Mouse (Mus musculus) brain, embryonic 14.5 days (tissue): ENCODE results near the gene Pcbp4. TPM values are rescaled to one million over a fixed set of nuclear protein-coding genes. Genes with fewer than 3 reads are reported as not detected.

Experiments
- DNase-seq: peaks from one replicate; pipeline ENCODE4 v3.0.0-alpha.2; 2011; ENCODE audit warnings: low read depth
- CTCF ChIP-seq: fragments of 200-500 bp; IDR thresholded peaks from 2 replicates; pipeline ENCODE4 v1.5.1; 2012; ENCODE audit warnings: inconsistent platforms, mild to moderate bottlenecking, moderate library complexity, borderline replicate concordance; ENCODE audit not compliant: insufficient read depth, insufficient read length; ENCODE audit errors: extremely low read depth
- POLR2A ChIP-seq: fragments of 200-500 bp; IDR thresholded peaks from 2 replicates; pipeline ENCODE4 v1.6.1; 2012; ENCODE audit warnings: mild to moderate bottlenecking, inconsistent platforms, borderline replicate concordance; ENCODE audit not compliant: poor library complexity, insufficient read depth, insufficient read length, severe bottlenecking; ENCODE audit errors: extremely low read depth
- polyA plus RNA-seq: library from polyadenylated mRNA; depleted of rRNA; stranded (reverse); fragments of >200 nt; gene quantifications from 2 replicates; pipeline ENCODE4 v1.2.3, GENCODE M21; 2012

Pcbp4 gene
- polyA plus RNA-seq, 1 experiment: 607 TPM

DNA sequence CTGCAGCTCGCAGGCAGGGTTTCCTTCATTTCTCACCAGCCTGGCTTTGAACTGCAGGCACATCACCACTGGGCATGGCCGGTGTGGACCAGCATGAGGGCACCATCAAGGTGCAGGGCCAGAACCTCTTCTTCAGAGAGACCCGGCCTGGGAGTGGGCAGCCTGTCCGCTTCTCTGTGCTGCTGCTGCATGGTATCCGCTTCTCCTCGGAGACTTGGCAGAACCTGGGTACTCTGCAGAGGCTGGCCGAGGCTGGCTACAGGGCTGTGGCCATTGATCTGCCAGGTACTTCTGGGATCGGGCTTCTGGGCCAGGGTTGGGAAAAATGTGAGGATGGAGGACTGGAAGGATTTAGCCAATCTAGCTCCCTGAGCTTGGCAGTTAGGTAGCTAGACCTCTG is 3.1 kb upstream of the Pcbp4 start:
- TF ChIP-seq CTCF (no peak), POLR2A (no peak)
- no peak for DNase-seq

DNA sequence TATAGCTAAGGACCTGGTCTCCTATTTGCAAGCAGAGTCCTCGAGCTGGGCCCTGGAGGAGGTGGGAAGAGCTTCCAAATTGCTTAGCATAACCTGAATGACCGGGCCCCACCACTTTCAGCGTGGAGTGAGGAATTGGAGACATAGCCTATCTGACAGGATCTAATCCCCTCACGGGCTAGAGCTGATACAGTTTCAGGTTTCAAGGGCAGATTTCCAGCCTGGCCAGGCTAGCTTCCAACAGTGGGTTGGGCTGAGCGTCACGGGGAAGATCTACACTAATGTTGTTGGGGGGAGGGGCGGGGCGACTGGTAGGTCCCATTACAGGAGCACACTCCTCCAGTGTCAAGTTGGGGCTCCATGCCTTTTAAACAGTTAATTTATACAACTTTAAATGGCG is 2.4 kb upstream of the Pcbp4 start:
- TF ChIP-seq POLR2A (no peak), CTCF (no peak)
- DNase-seq: peak; percentile 59

- TF ChIP-seq CTCF (no peak), POLR2A (no peak)
- no peak for DNase-seq
Observed at GRCm38 (mm10) chr9:106451298-106451697, 1.8 kb upstream of the Pcbp4 start.

- DNase-seq: no peak
- TF ChIP-seq CTCF (no peak), POLR2A (no peak)
Observed at GRCm38 (mm10) chr9:106451899-106452298, 1.2 kb upstream of the Pcbp4 start.

DNA sequence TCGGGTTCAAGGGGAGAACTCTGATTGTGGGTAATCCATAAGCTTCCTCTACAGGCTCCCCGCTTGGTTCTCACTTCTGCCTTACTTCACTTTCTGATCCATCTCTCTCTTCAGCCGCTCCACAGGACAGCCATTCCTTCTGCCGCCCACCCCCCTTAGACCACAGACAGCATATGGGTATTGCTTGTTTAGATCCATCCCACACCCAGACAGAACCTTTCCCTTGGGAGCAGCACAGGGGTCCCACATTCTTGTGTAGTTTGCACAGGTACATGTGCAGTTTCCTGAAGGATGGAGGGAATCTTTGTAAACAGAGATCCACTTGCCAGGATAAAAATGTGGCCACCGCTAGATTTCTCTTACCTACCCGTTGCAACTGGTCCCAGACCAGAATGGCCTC is 740 bp upstream of the Pcbp4 start:
- TF ChIP-seq POLR2A (no peak), CTCF (no peak)
- no peak for DNase-seq

GRCm38 (mm10) chr9:106452821-106453220 is 270 bp upstream of the Pcbp4 start:
- peak; percentile 68 for DNase-seq

GRCm38 (mm10) chr9:106454071-106454761 is 1.1 kb downstream of the Pcbp4 start:
- no peak for TF ChIP-seq POLR2A
- TF ChIP-seq CTCF: no peak
- peak; percentile 62 for DNase-seq

More at GRCm38 (mm10) chr9:106452821-106453220, 270 bp upstream of the Pcbp4 start:
- TF ChIP-seq CTCF: no peak

DNA sequence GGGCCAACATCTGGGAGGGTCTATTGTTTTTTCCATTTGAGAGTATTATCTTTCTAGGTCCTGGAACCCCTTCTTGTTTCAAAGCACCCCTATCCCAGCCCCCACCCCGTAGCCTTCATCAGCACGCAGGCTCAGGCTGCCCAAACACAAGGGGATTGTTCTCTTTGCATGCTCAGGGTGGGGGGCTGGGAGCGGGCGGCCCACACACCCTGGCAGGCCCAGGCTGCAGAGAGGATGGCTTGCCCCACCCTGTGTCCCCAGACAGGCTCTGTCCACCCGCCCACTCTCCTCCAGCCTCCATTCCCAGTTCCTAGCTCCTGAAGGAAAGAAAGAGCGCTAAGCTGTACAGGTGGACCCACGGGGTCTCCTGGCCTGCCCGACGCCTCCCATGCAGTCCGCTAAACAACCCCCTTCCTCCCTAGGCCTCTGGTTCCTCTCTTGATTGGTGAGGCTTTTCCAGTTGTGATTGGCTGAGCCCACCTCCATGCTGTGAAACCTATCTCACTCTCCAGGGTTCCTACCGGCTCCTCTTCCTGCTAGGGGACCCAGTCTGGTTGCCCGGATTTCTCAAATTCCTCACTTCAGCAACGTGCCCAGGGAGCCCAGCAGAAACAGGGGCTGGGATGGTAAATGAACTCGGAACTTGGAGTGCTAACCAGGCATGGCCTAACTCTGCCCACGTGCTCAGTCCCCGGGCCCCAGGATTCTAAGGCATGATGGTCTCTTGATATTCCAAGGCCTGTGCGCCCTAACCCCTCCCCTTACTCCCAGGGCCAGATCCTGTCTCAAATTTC is 2.0 kb downstream of the Pcbp4 start:
- peak; percentile 84 for DNase-seq
- TF ChIP-seq POLR2A: peak; percentile 25; the same call in 1 of the 2 replicates
- no peak for TF ChIP-seq CTCF

DNA sequence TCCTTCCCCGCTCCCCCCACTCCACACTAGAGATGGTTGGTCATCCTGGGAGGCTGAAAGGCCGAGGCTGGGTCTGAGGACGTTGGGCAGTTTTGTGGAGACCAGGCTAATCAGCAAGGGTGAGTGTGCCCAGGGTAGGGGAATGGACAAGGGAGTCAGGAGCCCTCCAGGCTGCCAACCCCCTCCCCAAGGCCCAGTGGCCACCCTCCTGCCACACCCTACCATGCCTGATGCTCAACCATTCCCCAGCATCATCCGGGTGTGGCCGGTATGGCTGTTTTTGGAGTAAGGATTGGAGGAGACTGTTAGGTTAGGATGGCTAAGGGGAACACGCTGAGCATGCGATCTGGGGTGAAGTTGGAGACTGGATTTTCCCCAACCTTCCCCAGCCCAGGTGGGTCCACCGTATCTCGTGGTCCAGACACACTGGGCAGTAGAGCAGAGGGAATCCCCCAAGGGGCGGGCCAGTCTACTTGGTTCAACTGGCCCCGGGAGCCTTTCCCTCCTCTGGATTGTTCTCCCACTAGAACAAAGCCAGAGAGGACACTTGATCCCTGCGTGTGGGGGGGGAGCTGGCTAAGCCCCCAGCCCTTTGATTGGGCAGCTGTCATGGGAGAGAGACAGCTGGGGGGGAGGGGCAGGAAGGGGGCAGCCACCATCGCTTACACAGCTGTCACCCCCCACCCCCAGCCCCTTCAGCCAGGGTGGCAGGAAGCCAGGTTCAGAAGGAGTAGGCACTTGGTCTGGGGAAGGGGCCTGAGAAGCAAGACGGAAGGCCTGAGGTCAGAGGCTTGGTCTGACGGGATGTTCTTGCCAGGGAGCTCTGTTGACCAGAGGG is 3.5 kb downstream of the Pcbp4 start:
- TF ChIP-seq CTCF (no peak), POLR2A (no peak)
- peak; percentile 86 for DNase-seq

DNA sequence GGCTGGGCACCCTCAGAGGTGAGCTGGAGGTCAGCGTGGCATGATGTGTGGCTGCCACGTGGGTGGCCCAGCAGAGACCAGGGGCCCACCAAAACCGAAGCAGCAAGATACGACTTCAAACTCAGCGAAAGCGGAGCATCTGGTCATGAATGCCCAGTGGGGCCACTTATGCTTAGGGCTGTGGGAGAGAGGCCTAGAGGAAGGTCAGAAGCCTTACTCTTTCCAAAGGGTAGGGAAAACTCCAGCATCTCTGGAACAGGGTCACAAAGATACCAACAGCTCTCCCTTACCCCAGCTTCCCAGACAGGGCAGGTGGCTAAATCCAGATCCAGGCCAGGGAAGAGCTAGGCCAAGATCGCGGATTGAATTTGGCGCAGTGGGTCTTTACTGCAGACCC is 4.1 kb downstream of the Pcbp4 start:
- DNase-seq: peak; percentile 48
- TF ChIP-seq POLR2A (no peak), CTCF (no peak)

DNA sequence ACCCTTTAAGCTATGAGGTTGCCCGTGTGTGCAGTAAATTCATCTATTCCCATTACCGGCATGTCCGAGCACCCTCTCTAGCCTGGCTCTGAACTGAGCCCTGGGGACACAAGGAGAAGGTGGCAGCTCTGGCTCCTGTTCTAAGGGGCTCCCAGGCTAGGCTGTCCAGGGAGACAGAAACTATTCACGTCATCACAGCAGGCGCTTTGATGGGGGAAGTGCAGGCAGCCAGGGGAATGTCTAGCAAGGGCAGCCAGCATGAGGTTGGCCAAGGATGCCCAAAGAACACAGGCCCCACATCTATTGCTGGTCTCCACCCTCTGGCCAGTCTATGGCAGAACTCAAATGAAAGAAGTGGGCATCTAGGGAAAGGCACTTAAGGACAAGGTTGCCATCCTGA is 4.8 kb downstream of the Pcbp4 start:
- DNase-seq: no peak
- no peak for TF ChIP-seq POLR2A
- TF ChIP-seq CTCF: no peak
